Comparison of ENCODE assay signal across 8 mouse cellular contexts in genomic region chr1:187652445-187652844, GRCm38 (mm10). TPM values are rescaled to one million over a fixed set of nuclear protein-coding genes. Genes with fewer than 3 reads are reported as not detected.
A peak's percentile ranks its signal among the peaks of the same experiment; 100 is the strongest.
DNase-seq lines count a peak whose midpoint lies in the region; ATAC-seq and TF ChIP-seq lines count a peak whose summit lies in the region.

No protein-coding gene starts in this region.

- no peak overlapping the region for H3K27ac ChIP-seq in cerebellum, adult 2 months (ENCODE audit: insufficient read depth, low read length)
- H3K27ac ChIP-seq in liver, embryonic 11.5 days (ENCODE audit: low read depth, low read length) = no peak overlapping the region
- no peak overlapping the region for H3K27ac ChIP-seq in stomach, postnatal 0 days (replicated peaks)

- no peak for TF ChIP-seq POLR2A in cerebellum, adult 2 months (IDR thresholded peaks at IDR 0.05; ENCODE audit: borderline replicate concordance, insufficient read depth, low read length)

- ATAC-seq in liver, embryonic 11.5 days (replicated peaks; ENCODE audit: low FRiP score) = no peak
- ATAC-seq in stomach, postnatal 0 days (ENCODE audit: low FRiP score, low TSS enrichment) = peak; percentile 33; the same call in 1 of the 2 replicates

- H3K4me2 ChIP-seq in liver, embryonic 11.5 days = peak overlapping the region; percentile 62
- peak overlapping the region; percentile 90 for H3K4me2 ChIP-seq in stomach, postnatal 0 days (replicated peaks; ENCODE audit: low read depth)

- no peaks in the 10 kb centered on the region for H3K4me1 ChIP-seq in cerebellum, adult 2 months (ENCODE audit: control insufficient read depth, insufficient read depth, low read length)
- H3K4me1 ChIP-seq in liver, embryonic 11.5 days (replicated peaks; ENCODE audit: control insufficient read depth, insufficient read depth, low read length) = no peaks in the 10 kb centered on the region
- no peaks in the 10 kb centered on the region for H3K4me1 ChIP-seq in stomach, postnatal 0 days (replicated peaks; ENCODE audit: control insufficient read depth, insufficient read depth)

- intact Hi-C loops in heart, postnatal 10 days (cut with DNase I) = no loop called here

- H3K9me3 ChIP-seq in liver, embryonic 11.5 days (ENCODE audit: control insufficient read depth, low read length) = no peaks in the 10 kb centered on the region
- no peaks in the 10 kb centered on the region for H3K9me3 ChIP-seq in stomach, postnatal 0 days (ENCODE audit: control insufficient read depth, low read length)

- H3K4me3 ChIP-seq in cerebellum, adult 2 months (replicated peaks; ENCODE audit: insufficient read depth, low read depth, low read length) = peak overlapping the region; percentile 1
- peak overlapping the region; percentile 47; the same call in 1 of the 2 replicates for H3K4me3 ChIP-seq in liver, embryonic 11.5 days (ENCODE audit: low read depth, low read length)
- H3K4me3 ChIP-seq in stomach, postnatal 0 days (ENCODE audit: low read depth, low read length) = peak overlapping the region; percentile 48

- H3K36me3 ChIP-seq in liver, embryonic 11.5 days (ENCODE audit: control insufficient read depth, insufficient read depth, low read length) = no peaks in the 10 kb centered on the region
- H3K36me3 ChIP-seq in stomach, postnatal 0 days (ENCODE audit: control insufficient read depth, insufficient read depth, low read length) = no peaks in the 10 kb centered on the region

- peak; percentile 25 to 27 for DNase-seq in cerebellum, adult 2 months
- DNase-seq in cerebellum, postnatal 4 days (ENCODE audit: low spot score in 2 of 2) = no peak
- DNase-seq in cerebellum, adult 9-10 months = peak; percentile 37
- DNase-seq in heart, postnatal 10 days = peak; percentile 41 to 59
- no peak for DNase-seq in liver, embryonic 11.5 days (ENCODE audit: low spot score)
- DNase-seq in stomach, postnatal 0 days (ENCODE audit: low spot score) = no peak
- no peak for DNase-seq in spleen, postnatal 14 days (ENCODE audit: low spot score in 2 of 2)
- no peak for DNase-seq in right cerebral cortex, adult 2 months (ENCODE audit: low spot score in 2 of 2)

- 36% methylated on average over 7 of the region's 7 CpGs for WGBS in cerebellum, adult 2 months
- WGBS in liver, embryonic 11.5 days = 5% methylated on average over 7 of the region's 7 CpGs
- 32% methylated on average over 5 of the region's 7 CpGs for WGBS in stomach, postnatal 0 days

- H3K9ac ChIP-seq in liver, embryonic 11.5 days (ENCODE audit: low read depth, low read length) = no peak overlapping the region
- no peak overlapping the region for H3K9ac ChIP-seq in stomach, postnatal 0 days (ENCODE audit: low read length)

- no peak for TF ChIP-seq EP300 in stomach, postnatal 0 days (optimal IDR thresholded peaks at IDR 0.05)

- H3K27me3 ChIP-seq in cerebellum, adult 2 months (ENCODE audit: control insufficient read depth, insufficient read depth, low read length) = no peaks in the 10 kb centered on the region
- H3K27me3 ChIP-seq in liver, embryonic 11.5 days (replicated peaks; ENCODE audit: control insufficient read depth, insufficient read depth, low read length) = peaks cover 16% of the 10 kb centered on the region
- H3K27me3 ChIP-seq in stomach, postnatal 0 days (ENCODE audit: control insufficient read depth, insufficient read depth, low read length) = no peaks in the 10 kb centered on the region

- TF ChIP-seq CTCF in cerebellum, adult 2 months (IDR thresholded peaks at IDR 0.05; ENCODE audit: borderline replicate concordance, insufficient read depth, low read depth, low read length) = no peak
- no peak for TF ChIP-seq CTCF in stomach, postnatal 0 days (IDR thresholded peaks at IDR 0.05; ENCODE audit: low read depth)

RNA-seq across cellular contexts. Expression of gene Esrrg, which starts 43.9 kb away (rescaled TPM):
- 42.0 and 42.5 TPM in 2 replicates for polyA plus RNA-seq in cerebellum, adult 2 months (2012; rRNA removed)
- 10 to 100 TPM; 35.3 to 40.0 TPM for total RNA-seq in heart, postnatal 10 days (2021)
- polyA plus RNA-seq in liver, embryonic 11.5 days (2014; fragmentation: Nextera tagmentation; extraction: Ambion mirVana) = 0.55 and 0.95 TPM in 2 replicates
- 7.4 and 9.3 TPM in 2 replicates for polyA plus RNA-seq in stomach, postnatal 0 days (2015; fragmentation: Nextera tagmentation; extraction: Ambion mirVana)

Comparison
In these comparisons a context has a peak if more than half of its experiments do, and no peak if none do; other contexts are left out.
1. DNase-seq: peak in cerebellum, adult 2 months (2 of 2), cerebellum, adult 9-10 months (single experiment) and heart, postnatal 10 days (2 of 2); none in cerebellum, postnatal 4 days (0 of 2), liver, embryonic 11.5 days (single experiment), stomach, postnatal 0 days (single experiment), spleen, postnatal 14 days (0 of 2) and right cerebral cortex, adult 2 months (0 of 2).
2. Peak in every context shown above with its lines, with median percentiles within 50 percentile points of each other: H3K4me3 ChIP-seq.